Mouse (Mus musculus) hindbrain, embryonic 14.5 days (tissue): ENCODE measurements around the gene Plet1. TPM values are rescaled to one million over a fixed set of nuclear protein-coding genes. Genes with fewer than 3 reads are reported as not detected.

ENCODE experiments used
- ATAC-seq: fragments of 200-750 bp; cut with Nextera tagmentation; 2 replicates; pipeline ENCODE4 v1.8.0; 2017; ENCODE audit warnings: moderate number of reproducible peaks, mild to moderate bottlenecking, moderate TSS enrichment, moderate library complexity; ENCODE audit not compliant: low FRiP score
- DNase-seq: peaks from one replicate; pipeline ENCODE4 v3.0.0-alpha.2; 2015; ENCODE audit warnings: low spot score
- H3K27ac ChIP-seq: fragments of 300-500 bp; sonication (generic); 2 replicates; pipeline ENCODE4 v1.5.1; 2014; ENCODE audit warnings: mild to moderate bottlenecking, moderate library complexity
- H3K27me3 ChIP-seq: fragments of 300-500 bp; sonication (generic); 2 replicates; pipeline ENCODE4 v1.6.1; 2014; ENCODE audit warnings: mild to moderate bottlenecking, low read length, mixed read lengths; ENCODE audit not compliant: control insufficient read depth, insufficient read depth
- H3K36me3 ChIP-seq: fragments of 300-500 bp; sonication (generic); replicated peaks from 2 replicates; pipeline ENCODE4 v1.6.1; 2014; ENCODE audit not compliant: control insufficient read depth, insufficient read depth
- H3K4me1 ChIP-seq: fragments of 300-500 bp; sonication (generic); replicated peaks from 2 replicates; pipeline ENCODE4 v1.6.1; 2014; ENCODE audit warnings: antibody characterized with exemption, low read length, mixed read lengths; ENCODE audit not compliant: control insufficient read depth, insufficient read depth
- H3K4me2 ChIP-seq: fragments of 300-500 bp; sonication (generic); replicated peaks from 2 replicates; pipeline ENCODE4 v1.6.1; 2014; ENCODE audit warnings: mild to moderate bottlenecking, moderate library complexity
- H3K4me3 ChIP-seq: fragments of 300-500 bp; sonication (generic); replicated peaks from 2 replicates; pipeline ENCODE4 v1.5.1; 2014; ENCODE audit warnings: mild to moderate bottlenecking, low read length
- H3K9ac ChIP-seq: fragments of 300-500 bp; sonication (generic); 2 replicates; pipeline ENCODE4 v1.6.1; 2014
- H3K9me3 ChIP-seq: fragments of 300-500 bp; sonication (generic); 2 replicates; pipeline ENCODE4 v1.6.1; 2016; ENCODE audit warnings: low read length; ENCODE audit not compliant: control insufficient read depth
- WGBS: fragments of 180-500 bp; shearing (Covaris S2); extraction: QIAGEN DNeasy Blood & Tissue Kit; methylation state at CpG from one replicate; pipeline ENCODE4 v1.1.7; 2014; 5-methylcytosine and 5-hydroxymethylcytosine counted together
- polyA plus RNA-seq: library from polyadenylated mRNA; unstranded; fragments of >200 nt; fragmentation: Nextera tagmentation; extraction: Ambion mirVana; gene quantifications from 2 replicates; pipeline ENCODE4 v1.2.1, GENCODE M21; 2014

Plet1 gene
- polyA plus RNA-seq, 1 experiment from 2014 or later = 0.24 TPM

GRCm38 (mm10) chr9:50522574-50522973 is 28.2 kb downstream of the Plet1 start:
- H3K9ac ChIP-seq = no peak overlapping the region
- no peaks in the 10 kb centered on the region for H3K27me3 ChIP-seq
- WGBS = 90% methylated on average over 5 of the region's 5 CpGs
- no peak for DNase-seq
- H3K9me3 ChIP-seq = no peaks in the 10 kb centered on the region
- peaks cover 8% of the 10 kb centered on the region; the same call in 1 of the 2 replicates for H3K36me3 ChIP-seq
- H3K4me1 ChIP-seq = peaks cover 1% of the 10 kb centered on the region
- no peak overlapping the region for H3K4me2 ChIP-seq
- no peak for ATAC-seq
- no peak overlapping the region for H3K4me3 ChIP-seq
- no peak overlapping the region for H3K27ac ChIP-seq

GRCm38 (mm10) chr9:50524936-50525335 is 30.6 kb downstream of the Plet1 start:
- Histone ChIP-seq H3K9ac (no peak overlapping the region), H3K4me2 (no peak overlapping the region), H3K27ac (no peak overlapping the region), H3K36me3 (peaks cover 8% of the 10 kb centered on the region; the same call in 1 of the 2 replicates), H3K4me3 (no peak overlapping the region), H3K27me3 (no peaks in the 10 kb centered on the region), H3K4me1 (peaks cover 7% of the 10 kb centered on the region), H3K9me3 (no peaks in the 10 kb centered on the region)
- no peak for DNase-seq
- no peak for ATAC-seq
- WGBS = 98% methylated on average over 5 of the region's 5 CpGs

- H3K27me3 ChIP-seq = no peaks in the 10 kb centered on the region
- no peak overlapping the region for H3K9ac ChIP-seq
- no peak overlapping the region for H3K4me3 ChIP-seq
- peaks cover 7% of the 10 kb centered on the region for H3K4me1 ChIP-seq
- no peak overlapping the region for H3K4me2 ChIP-seq
- DNase-seq (no peak), ATAC-seq (no peak)
- 88% methylated on average over 5 of the region's 5 CpGs for WGBS
- no peak overlapping the region for H3K27ac ChIP-seq
- H3K9me3 ChIP-seq = no peaks in the 10 kb centered on the region
- H3K36me3 ChIP-seq = peaks cover 8% of the 10 kb centered on the region; the same call in 1 of the 2 replicates
Measured at GRCm38 (mm10) chr9:50525585-50525984, 31.3 kb downstream of the Plet1 start.

- H3K4me2 ChIP-seq = peak overlapping the region; percentile 58
- no peaks in the 10 kb centered on the region for H3K27me3 ChIP-seq
- peaks cover 7% of the 10 kb centered on the region for H3K4me1 ChIP-seq
- H3K36me3 ChIP-seq = no peaks in the 10 kb centered on the region
- peak overlapping the region; percentile 65 for H3K4me3 ChIP-seq
- peak overlapping the region; percentile 71 for H3K9ac ChIP-seq
- ATAC-seq (no peak; the same call in 1 of the 2 replicates), DNase-seq (no peak)
- whole genome bisulfite sequencing = 51% methylated on average over 7 of the region's 7 CpGs
- H3K27ac ChIP-seq = no peak overlapping the region
- no peaks in the 10 kb centered on the region for H3K9me3 ChIP-seq
Measured at GRCm38 (mm10) chr9:50527860-50528259, 33.5 kb downstream of the Plet1 start.

- Histone ChIP-seq H3K4me1 (peaks cover 7% of the 10 kb centered on the region), H3K4me2 (peak within 1 kb of the TSS; percentile 58), H3K27ac (peak within 1 kb of the TSS; percentile 82), H3K9me3 (no peaks in the 10 kb centered on the region), H3K9ac (peak within 1 kb of the TSS; percentile 71), H3K36me3 (no peaks in the 10 kb centered on the region), H3K4me3 (peak within 1 kb of the TSS; percentile 65), H3K27me3 (no peaks in the 10 kb centered on the region)
- under 1% methylated on average over 54 of the region's 54 CpGs for WGBS
- peak; percentile 98 for ATAC-seq
- DNase-seq = peak; percentile 98
Measured at GRCm38 (mm10) chr9:50528293-50528892, 34.1 kb downstream of the Plet1 start, which contains the start of gene Pts. Pts (minus strand) TSS chr9:50528724.

- Histone ChIP-seq H3K9me3 (no peaks in the 10 kb centered on the region), H3K36me3 (no peaks in the 10 kb centered on the region), H3K4me1 (peaks cover 7% of the 10 kb centered on the region), H3K4me2 (no peak overlapping the region), H3K4me3 (no peak overlapping the region), H3K27ac (no peak overlapping the region), H3K9ac (no peak overlapping the region), H3K27me3 (no peaks in the 10 kb centered on the region)
- ATAC-seq = no peak
- DNase-seq = peak; percentile 69
- 47% methylated on average over 2 of the region's 2 CpGs for WGBS
Measured at GRCm38 (mm10) chr9:50530890-50531289, 36.6 kb downstream of the Plet1 start.

GRCm38 (mm10) chr9:50533328-50533727 is 39.0 kb downstream of the Plet1 start:
- no peak overlapping the region for H3K27ac ChIP-seq
- H3K4me1 ChIP-seq = no peaks in the 10 kb centered on the region
- WGBS = 85% methylated on average over 11 of the region's 11 CpGs
- H3K27me3 ChIP-seq = no peaks in the 10 kb centered on the region
- no peaks in the 10 kb centered on the region for H3K9me3 ChIP-seq
- no peaks in the 10 kb centered on the region for H3K36me3 ChIP-seq
- no peak overlapping the region for H3K4me3 ChIP-seq
- H3K9ac ChIP-seq = no peak overlapping the region
- DNase-seq (no peak), ATAC-seq (no peak)
- no peak overlapping the region for H3K4me2 ChIP-seq

- Histone ChIP-seq H3K27ac (no peak overlapping the region), H3K9ac (no peak overlapping the region), H3K4me1 (no peaks in the 10 kb centered on the region), H3K4me3 (no peak overlapping the region), H3K36me3 (no peaks in the 10 kb centered on the region), H3K27me3 (no peaks in the 10 kb centered on the region), H3K9me3 (no peaks in the 10 kb centered on the region), H3K4me2 (no peak overlapping the region)
- WGBS = 80% methylated on average over 3 of the region's 3 CpGs
- DNase-seq = no peak
- ATAC-seq = no peak
Measured at GRCm38 (mm10) chr9:50533791-50534190, 39.5 kb downstream of the Plet1 start.

- DNase-seq (no peak), ATAC-seq (no peak)
- H3K9me3 ChIP-seq = no peaks in the 10 kb centered on the region
- no peak overlapping the region for H3K27ac ChIP-seq
- no peaks in the 10 kb centered on the region for H3K27me3 ChIP-seq
- no peak overlapping the region for H3K9ac ChIP-seq
- H3K4me1 ChIP-seq = no peaks in the 10 kb centered on the region
- no peak overlapping the region for H3K4me3 ChIP-seq
- no peaks in the 10 kb centered on the region for H3K36me3 ChIP-seq
- H3K4me2 ChIP-seq = no peak overlapping the region
- WGBS = 87% methylated on average over 5 of the region's 5 CpGs
Measured at GRCm38 (mm10) chr9:50535930-50536329, 41.6 kb downstream of the Plet1 start.
